Mouse (Mus musculus) frontal cortex, adult 2 months (tissue): ENCODE measurements around the gene Reep1. TPM values are rescaled to one million over a fixed set of nuclear protein-coding genes. Genes with fewer than 3 reads are reported as not detected.

Source experiments
- DNase-seq, 2 experiments: peaks; one replicate each; pipeline ENCODE4 v3.0.0; 2022; ENCODE audit warnings: low spot score in 1 of 2; ENCODE audit errors: extremely low spot score in 1 of 2
- polyA plus RNA-seq: library from polyadenylated mRNA; depleted of rRNA; stranded (reverse); fragments of >200 nt; gene quantifications from 2 replicates; pipeline ENCODE4 v1.2.3, GENCODE M21; 2012; rRNA removed

Gene Reep1
- polyA plus RNA-seq, result 72.4 and 82.5 TPM in 2 replicates

DNA sequence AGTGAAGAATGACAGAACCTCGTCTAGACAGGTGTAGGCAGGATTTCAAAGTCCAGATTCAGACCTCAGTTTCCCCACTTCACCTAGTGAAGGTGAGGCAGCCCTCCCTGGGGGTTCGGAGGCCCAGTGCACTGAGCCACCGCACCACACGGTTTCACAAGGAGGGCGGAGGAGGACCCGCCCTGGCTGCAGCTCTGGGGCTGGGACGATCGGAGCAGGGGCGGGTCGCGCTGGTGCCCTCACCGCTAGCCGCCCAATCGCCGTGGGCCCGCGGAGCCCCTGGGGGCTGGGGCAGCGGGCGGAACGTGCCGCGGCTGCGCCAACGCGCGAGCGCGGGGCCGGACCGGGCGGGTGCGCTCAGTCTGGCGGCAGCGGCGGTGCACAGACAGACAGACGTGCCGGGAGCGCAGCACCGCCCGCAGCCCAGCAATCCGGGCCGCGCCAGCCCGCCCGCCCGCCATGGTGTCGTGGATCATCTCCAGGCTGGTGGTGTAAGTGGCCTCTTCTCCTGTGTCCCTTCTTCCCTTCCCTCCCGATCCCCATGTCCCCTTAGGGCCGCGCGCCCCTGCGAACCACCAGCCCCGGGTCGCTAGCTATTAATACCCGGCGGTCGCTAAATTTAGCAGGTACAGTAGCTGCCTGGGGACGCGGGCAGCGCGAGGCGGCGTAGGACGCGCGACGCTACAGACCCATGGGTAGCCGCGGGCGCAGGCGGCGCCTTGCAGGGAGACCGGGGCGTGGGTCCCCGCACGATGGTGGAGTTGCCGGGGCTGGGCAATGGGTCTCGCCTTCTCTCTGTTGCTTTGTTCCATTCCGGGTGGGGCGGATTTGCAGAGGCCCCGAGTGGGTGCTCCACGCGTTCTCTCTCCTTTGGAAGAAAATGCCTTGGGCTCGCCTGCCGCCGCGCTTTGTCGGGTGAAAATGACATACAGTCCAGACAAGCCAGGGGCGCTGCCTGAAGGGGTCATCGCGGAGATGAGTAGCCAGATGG, at the start of gene Reep1:
Gene Reep1, plus strand, starts transcription at position 51 of the 991 bp plus-strand sequence.
- DNase-seq, result peak in 1 of 2 experiments; percentile 56

DNA sequence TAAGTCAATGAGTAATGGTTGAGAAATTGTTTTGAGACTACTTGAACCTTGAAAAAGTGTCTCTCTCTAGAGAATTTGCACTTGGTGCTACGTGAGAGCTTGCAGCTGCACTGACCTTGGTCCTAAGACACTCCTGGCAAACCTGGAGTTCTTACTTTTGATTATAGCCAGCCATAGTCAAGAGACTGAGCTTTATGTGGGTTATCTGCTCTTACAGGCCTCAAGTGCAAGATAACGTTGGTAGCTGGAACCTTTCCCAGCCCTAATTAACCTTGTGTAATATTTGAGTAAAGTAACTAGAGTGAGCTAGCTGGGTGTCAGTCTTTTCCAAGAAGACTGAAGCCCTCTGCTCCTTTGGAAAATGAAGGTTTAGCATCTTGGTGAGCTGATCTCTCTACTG, 49.1 kb upstream of the Reep1 start:
- DNase-seq, result no peak

DNA sequence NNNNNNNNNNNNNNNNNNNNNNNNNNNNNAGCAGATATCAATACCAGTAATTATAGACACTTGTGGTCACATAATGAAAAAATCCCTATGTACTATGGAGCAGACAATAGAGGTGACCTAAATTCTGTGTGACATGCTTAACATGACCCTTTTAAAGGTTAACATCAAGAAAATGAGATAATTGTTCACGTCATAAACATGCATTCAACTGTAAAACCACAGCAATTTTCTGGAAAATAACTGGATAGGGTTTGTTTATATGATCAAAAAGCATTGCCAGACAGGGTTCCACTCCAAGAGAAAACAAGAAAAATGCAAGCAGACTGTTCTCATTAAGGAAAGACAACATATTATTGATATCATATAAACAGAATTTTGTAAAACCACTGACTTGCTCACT, 42.9 kb upstream of the Reep1 start:
- DNase-seq, result no peak

DNA sequence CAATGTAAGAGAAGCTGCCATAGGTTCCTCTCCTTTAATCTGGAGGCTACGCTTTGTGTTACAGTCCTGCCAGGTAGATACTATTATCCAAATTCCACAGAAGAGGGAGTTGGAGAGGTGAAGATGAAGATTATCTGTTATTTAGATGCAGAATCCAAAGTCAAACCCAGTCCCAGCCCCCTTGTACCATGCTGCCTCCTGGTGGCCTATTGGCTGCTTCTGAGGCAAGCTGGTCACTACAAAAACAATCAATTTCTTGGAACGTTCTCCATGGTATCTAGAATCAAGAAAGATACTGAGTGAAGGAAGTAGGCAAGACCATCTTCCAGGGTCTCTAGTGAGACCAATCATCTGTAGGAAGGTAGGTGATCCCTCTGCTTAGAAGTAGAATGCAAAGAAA, 34.2 kb upstream of the Reep1 start:
- no peak for DNase-seq

DNA sequence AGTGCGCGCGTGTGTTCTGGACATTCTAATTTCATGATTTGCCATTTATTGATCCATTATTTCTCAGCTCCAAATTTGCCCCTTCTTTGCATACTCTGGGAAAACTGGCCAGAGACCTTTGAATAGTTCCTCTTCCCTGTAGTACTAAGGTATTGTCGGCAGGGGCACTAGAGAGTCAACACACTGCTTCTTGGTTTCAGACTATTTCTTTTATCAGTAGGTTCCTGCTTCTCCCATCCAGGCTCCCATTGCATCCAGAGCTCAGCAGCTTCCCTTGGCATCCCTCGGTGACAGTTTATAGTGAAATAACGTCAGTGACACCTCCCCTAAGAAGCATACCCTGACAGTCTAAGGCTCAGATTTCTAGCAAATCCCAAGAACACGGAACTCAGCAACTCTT, 28.5 kb upstream of the Reep1 start:
- no peak for DNase-seq

DNA sequence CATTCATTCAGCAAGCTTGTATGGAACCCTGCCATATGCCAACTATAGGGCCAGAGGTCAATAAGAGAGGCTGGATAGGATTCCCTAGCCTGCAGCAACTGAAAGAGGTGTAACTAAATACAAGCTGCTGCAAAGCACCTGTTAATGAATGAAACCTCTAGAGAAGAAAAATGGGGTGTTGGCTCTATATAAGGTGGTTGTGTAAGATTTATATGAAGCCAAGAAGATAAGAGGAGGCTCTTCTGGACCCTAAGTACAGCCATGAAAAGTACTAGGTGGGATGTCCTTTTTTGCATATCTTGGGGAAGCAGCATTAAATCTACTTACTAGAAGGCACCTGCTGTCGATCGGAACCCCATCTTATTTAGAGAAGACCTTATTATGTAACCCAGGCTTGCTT, 12.2 kb upstream of the Reep1 start:
- DNase-seq, result no peak

DNA sequence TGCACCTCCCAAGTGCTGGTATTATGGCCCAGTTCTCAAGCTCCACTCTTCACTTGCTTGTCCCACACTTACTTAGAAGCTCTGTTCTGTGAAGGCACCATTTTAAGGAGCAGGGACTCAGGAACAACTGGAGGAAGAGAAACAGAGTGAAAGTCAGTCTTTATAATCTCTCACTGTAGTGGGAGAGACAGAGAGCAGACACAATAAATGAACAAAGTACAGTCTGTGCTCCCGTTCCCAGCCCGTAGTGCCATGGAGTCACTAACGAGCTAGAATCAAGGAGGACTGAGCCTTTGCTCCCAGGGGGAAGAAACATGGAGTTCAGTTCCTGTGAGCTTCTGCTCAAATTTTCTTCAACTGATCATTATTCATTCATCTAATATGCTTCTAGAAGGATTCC, 11.8 kb upstream of the Reep1 start:
- DNase-seq, result no peak

DNA sequence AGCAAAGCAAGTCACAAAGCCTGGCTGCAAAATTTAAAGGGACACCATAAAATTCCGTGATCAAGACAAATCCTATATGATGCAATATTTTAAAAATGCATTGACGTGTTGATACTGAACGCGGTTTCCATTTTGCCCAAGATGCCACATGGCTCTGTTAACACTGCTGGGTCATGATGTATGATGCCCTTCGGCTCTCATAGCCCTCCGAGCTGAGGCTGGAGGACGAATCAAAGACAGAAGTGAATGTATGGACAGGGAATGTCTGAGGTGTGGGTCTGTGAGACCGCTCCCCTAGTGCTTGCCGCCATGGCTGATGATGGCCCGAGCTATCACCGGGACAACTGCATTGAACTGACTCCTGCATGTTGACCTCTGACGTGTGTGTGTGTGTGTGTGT, 490 bp upstream of the Reep1 start:
- no peak for DNase-seq

DNA sequence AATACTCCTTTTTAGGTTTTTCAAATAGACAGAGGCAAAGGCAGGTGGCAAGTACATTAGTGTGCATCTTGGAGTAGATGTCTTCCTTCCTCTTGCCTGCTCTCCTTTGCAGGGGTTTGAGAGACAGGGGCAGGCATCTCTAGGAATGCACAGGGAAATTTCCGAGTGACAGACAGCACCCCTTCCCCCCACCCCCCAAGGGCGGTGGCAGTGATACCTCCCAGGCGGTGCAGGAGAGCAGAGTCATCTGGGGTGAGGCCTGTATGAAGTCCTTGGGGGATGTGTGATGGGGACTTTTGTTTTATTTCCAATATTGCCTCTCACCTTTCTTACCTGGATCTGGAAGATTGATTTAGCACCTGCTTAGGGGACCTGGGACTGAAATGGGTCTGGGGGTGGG, 1.2 kb downstream of the Reep1 start:
- DNase-seq, result peak in 1 of 2 experiments; percentile 33

DNA sequence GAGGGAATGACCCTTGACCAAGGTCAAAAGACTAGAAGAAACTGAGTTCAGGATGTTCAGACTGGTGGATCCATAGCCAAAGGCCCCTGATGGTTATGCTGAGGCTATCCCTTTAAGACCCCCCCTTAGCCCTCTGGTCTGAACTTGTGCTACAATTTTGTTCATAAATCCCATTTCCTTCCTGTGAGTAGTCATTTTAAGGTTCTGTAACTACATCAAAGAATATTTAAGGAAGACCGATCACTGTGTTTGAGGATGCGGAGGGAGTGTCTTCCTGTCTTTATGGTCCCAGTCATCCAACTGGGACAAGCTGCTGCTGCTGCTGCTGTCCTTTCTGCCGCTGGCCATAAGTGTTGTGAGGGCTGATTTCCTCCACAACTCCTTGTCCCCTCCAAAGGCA, 3.0 kb downstream of the Reep1 start:
- no peak for DNase-seq

DNA sequence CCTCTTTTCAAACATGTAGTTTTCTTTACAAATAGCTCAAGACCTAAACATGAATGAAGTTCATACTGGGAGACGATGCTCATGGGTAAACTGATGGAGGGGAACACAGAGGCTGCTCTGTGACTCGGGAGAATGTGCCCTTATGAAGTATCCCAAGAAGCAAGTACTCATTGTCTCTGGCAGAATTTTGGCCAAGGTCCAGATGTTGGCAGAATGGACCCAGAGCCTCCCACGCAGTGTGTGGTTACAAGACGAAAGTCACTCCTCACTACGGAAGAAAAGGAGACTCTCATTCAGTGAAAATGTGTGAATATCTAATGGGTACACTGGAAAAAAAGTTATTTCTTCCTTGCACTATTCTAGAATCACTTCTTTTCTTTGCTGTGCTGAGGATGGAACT, 3.8 kb downstream of the Reep1 start:
- no peak for DNase-seq

DNA sequence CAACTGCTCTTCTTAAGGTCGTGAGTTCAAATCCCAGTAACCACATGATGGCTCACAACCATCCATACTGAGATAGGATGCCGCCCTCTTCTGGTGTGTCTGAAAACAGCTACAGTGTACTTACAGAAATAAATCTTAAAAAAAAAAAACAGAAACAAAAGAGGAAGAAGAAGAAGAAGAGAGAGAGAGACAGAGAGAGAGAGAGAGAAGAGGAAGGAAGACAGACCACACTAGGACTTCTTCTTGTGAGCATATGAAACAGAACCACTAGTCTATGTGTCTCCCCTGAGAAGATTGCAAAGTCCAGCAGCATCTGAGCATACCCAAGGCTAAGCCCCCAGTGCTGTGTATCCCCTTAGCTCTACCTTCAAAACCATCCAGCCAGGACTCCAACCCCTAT, 6.2 kb downstream of the Reep1 start:
- no peak for DNase-seq

DNA sequence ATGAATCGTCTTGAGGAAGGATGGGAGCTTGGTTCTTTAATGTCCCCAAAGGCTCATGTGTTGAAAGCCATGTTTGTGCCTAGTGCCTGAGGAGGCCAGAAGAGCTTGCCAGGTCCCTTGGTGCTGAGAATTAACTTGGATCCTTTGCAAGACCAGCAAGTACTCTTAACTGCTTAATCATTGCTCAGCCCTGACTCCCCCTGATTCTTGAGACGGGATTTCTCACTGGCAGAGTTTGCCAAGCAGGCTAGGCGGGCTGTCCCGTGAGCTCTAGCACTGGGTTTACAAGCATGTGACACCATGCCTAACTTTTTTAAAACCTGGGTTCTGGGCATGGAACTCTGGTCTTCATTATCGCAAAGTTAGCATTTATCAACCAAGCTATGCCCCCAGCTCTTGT, 7.6 kb downstream of the Reep1 start:
- DNase-seq, result no peak

DNA sequence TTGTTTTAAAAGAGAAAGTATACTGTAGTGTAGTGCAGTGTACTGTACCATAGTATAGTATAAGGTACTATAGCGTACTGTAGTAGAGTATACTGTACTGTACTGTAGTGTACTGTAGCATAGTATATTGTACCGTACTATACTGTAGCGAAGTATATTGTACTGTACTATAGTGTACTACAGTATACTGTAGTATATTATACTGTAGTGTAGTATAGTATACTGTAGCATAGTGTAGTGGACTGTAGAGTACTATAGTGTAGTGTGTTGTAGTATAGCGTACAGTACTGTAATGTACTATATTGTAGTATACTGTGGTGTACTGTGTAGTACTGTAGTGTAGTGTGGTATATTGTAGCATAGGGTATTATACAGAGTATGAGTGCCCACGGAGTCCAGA, 9.1 kb downstream of the Reep1 start:
- no peak for DNase-seq

DNA sequence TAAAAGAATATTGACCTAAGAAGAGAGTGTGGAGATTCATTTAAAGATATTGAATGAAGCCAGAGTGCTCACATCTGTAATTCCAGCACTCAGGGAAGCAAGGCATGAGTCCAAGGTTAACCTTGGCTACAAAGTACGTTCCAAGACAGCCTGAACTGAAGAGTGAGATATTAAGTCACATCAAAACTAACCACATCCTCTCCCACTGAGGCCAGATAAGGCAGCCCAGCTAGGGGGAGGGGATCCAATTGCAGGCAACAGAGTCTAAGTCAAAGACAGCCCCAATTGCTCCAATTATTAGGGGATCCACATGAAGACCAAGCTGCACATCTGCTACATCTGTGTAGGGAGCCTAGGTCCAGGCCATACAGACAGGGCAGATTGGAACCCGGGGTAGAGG, 11.0 kb downstream of the Reep1 start:
- DNase-seq, result no peak

DNA sequence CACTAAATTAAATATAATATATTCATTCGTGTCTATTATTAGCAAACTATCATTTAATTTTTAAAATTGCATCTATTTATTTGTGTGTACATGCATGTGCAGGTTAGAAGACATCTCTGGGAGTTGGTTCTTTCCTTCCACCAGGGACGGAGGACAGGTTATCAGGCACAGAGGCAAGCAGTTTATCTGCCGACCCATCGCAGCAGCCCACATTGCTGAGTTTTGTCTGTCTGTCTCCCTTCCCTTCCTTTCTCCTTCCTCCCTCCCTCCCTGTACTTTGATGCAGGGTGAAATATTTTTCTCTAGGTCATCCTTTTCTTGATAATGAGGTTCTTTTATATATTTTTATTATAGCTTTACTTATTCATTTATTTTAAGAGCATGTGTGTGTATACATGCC, 11.9 kb downstream of the Reep1 start:
- no peak for DNase-seq

DNA sequence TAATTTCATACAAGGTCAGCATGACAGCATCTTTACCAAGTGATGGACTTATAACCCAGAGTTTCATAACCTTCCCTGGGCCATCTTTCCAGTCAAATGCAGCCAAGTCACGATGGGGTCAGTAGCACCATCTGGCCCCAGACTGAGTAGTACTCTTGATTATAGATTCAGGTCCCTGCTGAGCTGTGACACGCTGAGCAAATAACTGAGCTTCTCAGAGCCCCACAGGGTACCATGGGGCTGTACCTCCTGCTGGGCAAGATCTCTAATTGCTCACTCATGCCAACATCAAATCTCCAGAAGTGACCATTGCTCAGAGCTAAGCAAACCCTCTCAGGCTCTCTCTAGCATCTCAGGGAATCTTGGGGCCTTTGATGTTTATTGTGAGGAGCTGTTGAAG, 15.6 kb downstream of the Reep1 start:
- DNase-seq, result no peak

DNA sequence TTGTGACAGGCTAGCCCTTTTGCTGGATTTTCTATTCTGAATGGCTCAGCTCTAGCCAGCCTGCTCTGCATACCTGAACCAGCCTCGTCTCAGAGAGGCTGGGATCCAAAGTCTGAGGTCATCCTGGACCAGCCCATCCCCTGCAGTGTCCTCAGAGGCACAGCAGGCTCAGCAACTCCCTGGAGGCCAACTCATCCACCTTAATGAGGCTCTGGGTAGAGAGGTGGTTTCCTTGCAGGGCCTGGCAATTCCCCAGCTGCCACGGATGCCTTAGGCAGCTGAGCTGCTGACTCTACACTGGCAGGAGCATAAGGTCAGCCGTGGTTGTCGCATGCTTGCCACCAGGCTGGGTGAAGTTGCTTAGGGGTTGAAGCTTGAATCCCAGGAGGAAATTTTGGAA, 16.2 kb downstream of the Reep1 start:
- DNase-seq, result no peak

DNA sequence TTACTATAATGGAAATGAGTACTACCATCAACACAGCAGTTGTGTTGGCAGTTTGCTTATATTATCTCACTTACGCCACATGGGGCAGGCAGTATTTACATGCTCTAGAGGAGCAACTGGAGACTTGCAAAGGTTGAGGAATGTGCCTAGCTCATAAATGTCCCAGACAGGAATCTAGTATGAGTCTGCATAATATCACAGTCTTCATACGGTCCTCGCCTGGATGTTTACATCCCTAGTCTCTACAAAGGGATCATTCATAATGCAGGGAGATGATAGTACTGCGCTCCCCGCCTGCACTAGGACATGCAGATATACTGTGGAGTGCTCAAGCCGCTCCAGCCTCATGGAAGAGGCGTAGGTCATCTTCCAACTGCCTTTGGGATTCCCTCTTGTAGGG, 19.3 kb downstream of the Reep1 start:
- no peak for DNase-seq

DNA sequence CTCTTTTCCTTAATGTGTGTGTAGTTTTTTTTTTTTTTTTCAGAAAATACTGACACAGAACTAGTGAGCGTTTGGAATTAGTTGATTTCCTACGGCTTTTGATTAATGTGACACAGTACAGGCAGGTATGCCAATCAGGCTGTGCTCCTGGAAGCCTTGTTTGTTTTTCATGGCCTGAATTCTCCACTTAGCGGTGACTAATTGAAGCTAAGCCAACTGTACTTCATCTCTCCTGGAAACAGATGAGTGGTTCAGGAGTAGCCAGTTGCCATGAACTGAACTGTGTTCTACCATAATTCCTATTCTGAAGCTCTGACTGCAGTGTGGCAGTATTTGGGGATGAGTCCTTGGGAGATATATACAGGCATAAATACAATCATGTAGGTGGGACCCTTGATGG, 20.9 kb downstream of the Reep1 start:
- DNase-seq, result no peak

DNA sequence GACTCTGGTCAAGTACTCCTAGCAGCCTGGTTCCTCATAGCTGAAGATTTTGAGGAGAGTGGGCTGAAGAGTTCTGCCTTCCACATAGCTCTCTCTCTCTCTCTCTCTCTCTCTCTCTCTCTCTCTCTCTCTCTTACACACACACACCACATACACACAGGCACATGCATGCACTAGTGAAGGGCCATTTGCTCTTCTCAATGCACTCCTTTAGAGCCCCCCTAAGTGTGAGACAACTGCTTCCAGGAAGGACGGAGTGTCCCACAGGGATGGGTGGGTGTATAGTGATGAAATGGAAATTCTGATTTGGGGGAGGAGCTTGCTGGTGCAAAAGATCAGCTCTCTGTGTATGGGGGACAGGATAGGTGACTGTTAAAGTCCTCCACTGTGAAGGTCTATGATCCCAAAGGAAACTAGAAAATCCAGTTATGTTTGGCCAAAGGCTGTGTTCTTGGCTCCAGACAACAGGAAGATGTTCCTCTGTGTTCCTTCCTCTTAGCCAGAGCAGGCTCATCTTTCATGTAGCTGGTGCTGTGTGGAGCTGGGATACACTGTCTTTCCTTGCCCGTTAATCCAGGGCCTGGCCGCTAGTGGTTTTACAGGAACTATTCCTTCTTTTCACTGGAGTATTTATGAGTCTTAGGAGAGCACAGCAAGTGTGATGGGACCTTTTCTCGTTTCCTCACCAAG, 27.7 kb downstream of the Reep1 start:
- no peak for DNase-seq

DNA sequence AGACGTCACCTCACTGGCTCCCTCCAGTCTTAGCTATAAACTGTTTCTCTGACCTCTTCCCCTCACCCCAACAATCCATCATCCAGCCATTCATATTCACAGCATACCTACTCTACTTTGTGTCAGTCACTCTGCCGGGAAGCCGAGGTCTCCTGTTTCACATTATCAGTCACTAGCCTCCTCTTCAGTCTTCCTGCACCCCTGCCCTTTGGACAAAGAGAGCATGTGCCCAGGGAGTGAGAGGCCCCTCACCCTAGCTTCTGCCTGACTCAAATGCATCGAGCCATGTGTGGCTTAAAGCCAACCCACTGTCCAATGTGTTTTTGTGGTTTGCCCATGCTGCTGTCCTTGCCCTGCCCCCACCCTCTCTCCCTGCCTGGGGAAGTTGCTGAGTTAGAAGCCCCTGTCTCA, 28.2 kb downstream of the Reep1 start:
- no peak for DNase-seq
